Mouse (Mus musculus): ENCODE measurements around the gene Pik3c2g. TPM values are rescaled to one million over a fixed set of nuclear protein-coding genes. Genes with fewer than 3 reads are reported as not detected.

Pik3c2g gene
- polyA plus RNA-seq, 1 experiment from 2014 or later = 0.09 TPM

DNA sequence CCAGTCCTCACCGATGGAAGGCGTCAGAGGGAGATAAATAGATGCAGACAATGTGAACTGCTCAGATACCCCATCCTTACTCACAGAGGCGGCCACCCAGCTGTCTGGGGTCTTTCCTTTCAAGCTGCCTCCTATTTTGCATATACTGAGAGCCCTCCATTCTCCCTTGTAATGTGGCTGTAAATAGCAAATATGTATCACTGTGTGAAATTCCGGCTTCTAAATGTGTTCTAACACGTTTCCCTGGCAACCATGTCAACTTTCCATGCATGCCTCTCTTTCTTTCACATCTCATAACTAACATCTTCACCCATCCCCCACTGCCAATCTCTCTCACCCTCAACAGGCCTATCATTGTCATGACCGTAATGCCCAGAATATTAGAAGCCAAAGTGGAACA lies 379.7 kb downstream of the Pik3c2g start:
- no peaks in the 10 kb centered on the region for H3K9me3 ChIP-seq (replicated peaks)
- H3K4me3 ChIP-seq = no peak overlapping the region
- no peak overlapping the region for H3K4me2 ChIP-seq
- peak; percentile 84 for ATAC-seq
- H3K4me1 ChIP-seq = 0 out of 2 replicates have a peak, but pooled peaks cover 11% of the 10 kb centered on the region
- WGBS = 41% methylated on average over 6 of the region's 6 CpGs
- H3K27ac ChIP-seq = no peak overlapping the region
- H3K27me3 ChIP-seq = no peaks in the 10 kb centered on the region
- H3K9ac ChIP-seq = no peak overlapping the region
- H3K36me3 ChIP-seq (ENCODE audit: poor library complexity, severe bottlenecking) = no peaks in the 10 kb centered on the region

DNA sequence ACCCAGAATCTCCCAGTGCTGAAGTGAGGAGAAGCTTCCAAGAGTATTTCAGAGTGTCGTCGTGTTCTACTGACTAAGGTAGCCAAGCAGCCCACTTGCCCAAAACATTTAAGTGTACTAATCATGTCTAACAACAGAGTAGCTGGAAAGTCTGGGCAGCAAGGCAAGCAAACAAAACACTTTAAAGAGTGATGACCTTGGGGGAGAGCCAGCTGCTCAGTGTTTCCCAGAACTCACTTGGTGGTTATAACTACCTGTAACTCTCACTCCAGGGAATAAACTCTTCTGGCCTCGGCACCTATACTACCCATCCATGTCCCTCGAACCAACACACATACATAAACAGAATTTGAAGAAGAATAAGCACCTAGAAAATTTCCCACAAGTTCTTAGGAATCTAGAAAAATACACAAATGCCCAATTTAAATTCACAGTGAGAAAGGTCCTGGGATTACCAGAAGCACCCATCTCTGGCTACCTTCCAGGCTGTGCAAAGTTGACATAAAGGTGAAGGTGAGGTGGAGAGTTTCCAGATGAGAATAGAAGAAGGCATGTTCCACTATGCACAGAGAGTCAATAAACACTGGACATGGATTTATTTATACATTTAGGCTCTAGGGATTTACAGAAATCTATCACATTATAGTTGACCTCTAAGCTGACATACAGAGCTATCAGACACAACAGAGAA lies 384.7 kb downstream of the Pik3c2g start:
- no peak for ATAC-seq
- H3K27ac ChIP-seq = no peak overlapping the region
- no peak overlapping the region for H3K4me3 ChIP-seq
- H3K4me1 ChIP-seq = 0 out of 2 replicates have a peak, but pooled peaks cover 2% of the 10 kb centered on the region
- H3K27me3 ChIP-seq = no peaks in the 10 kb centered on the region
- no peak overlapping the region for H3K4me2 ChIP-seq
- no peaks in the 10 kb centered on the region for H3K9me3 ChIP-seq (replicated peaks)
- H3K9ac ChIP-seq = no peak overlapping the region
- WGBS = 86% methylated on average over 4 of the region's 4 CpGs
- H3K36me3 ChIP-seq (ENCODE audit: poor library complexity, severe bottlenecking) = no peaks in the 10 kb centered on the region

DNA sequence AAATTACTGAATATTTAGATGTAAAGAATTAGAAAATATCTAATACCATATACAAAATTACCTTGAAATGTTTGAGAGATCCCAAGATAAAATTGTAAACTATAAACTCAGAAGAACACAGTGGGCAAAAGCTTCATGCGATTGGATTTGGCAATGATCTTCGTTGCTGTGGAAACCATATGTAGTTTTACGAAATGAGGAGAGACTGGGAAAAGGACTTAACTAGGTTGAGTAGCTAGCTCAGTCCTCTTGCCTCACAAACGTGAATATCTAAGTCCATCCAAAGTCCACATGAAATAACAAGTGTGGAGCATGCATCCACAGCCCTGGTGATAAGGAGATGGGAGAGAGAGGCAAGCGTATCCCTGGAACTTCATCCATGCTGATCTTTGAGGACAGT lies 387.6 kb downstream of the Pik3c2g start:
- 87% methylated on average over 5 of the region's 5 CpGs for WGBS

DNA sequence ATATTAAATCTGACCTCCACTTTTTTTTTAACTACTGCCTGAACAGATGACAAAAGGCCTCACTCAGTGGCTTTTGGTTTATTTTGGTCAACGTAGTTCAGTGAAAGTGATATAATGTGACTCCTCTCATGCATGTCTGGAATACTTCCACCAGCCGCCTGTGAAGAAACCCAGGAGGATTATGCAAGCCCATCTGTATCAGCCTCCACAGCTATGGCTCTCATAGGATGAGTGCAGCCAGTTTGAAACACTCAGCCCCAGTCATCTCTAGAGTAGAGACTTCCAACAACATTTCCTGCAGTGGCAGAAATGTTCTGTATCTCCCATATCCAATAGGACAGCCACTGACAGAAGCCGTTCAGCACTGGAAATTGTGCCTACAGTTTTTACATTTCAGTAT lies 391.1 kb downstream of the Pik3c2g start:
- H3K36me3 ChIP-seq (ENCODE audit: poor library complexity, severe bottlenecking) = no peaks in the 10 kb centered on the region
- WGBS = 66% methylated on average over 3 of the region's 3 CpGs
- H3K9me3 ChIP-seq (replicated peaks) = no peaks in the 10 kb centered on the region
- no peaks in the 10 kb centered on the region for H3K4me1 ChIP-seq
- H3K4me3 ChIP-seq = no peak overlapping the region
- H3K27me3 ChIP-seq = no peaks in the 10 kb centered on the region
- ATAC-seq = no peak
- no peak overlapping the region for H3K4me2 ChIP-seq
- H3K27ac ChIP-seq = no peak overlapping the region
- H3K9ac ChIP-seq = no peak overlapping the region

More for the DNA sequence above, 387.6 kb downstream of the Pik3c2g start:
- Histone ChIP-seq H3K4me2 (no peak overlapping the region), H3K27me3 (no peaks in the 10 kb centered on the region), H3K9ac (no peak overlapping the region), H3K4me3 (no peak overlapping the region), H3K27ac (no peak overlapping the region), H3K4me1 (no peaks in the 10 kb centered on the region), H3K9me3 (replicated peaks) (no peaks in the 10 kb centered on the region), H3K36me3 (ENCODE audit: poor library complexity, severe bottlenecking) (no peaks in the 10 kb centered on the region)
- no peak for ATAC-seq

DNA sequence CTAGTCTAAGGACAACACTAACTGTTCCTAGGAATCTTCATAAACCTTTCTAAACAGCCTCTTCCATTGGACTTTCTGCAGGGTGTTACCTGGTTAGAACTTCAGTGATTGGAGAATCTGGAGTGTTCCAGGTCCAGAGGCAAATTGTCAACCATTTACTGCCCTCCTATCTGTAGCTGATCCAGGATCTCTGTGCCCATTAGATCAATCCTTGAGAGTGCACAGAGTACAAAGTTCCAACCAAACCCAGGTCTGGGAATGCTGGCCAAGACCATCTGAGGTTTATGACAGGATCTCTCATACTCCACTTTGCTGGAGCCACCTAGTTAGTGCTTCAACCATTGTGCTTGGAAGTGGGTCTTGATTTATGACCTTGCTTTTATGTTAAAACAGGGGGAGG lies 394.0 kb downstream of the Pik3c2g start:
- Histone ChIP-seq H3K9ac (no peak overlapping the region), H3K27ac (no peak overlapping the region), H3K4me3 (no peak overlapping the region), H3K4me1 (no peaks in the 10 kb centered on the region), H3K9me3 (replicated peaks) (no peaks in the 10 kb centered on the region), H3K4me2 (no peak overlapping the region), H3K27me3 (no peaks in the 10 kb centered on the region), H3K36me3 (ENCODE audit: poor library complexity, severe bottlenecking) (no peaks in the 10 kb centered on the region)
- ATAC-seq = no peak

DNA sequence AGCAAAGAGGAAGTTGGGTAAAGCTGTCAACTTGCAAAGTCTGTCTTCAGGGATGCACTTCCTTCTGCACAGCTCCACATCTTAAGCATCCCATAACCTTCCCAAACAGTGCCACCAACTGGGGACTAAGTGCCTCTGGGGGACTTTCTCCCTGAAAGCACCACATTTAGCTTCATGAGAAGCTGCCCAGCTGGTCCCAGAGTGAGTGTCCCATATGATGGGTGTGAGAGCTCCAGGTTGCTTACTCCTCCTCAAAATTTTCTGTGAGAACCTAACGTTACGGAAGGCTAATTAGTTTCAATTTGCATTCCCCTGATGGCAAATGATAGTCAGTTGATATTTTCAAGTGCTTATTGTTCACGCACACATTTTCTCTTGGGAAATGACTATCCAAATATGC lies 397.0 kb downstream of the Pik3c2g start:
- no peak overlapping the region for H3K9ac ChIP-seq

DNA sequence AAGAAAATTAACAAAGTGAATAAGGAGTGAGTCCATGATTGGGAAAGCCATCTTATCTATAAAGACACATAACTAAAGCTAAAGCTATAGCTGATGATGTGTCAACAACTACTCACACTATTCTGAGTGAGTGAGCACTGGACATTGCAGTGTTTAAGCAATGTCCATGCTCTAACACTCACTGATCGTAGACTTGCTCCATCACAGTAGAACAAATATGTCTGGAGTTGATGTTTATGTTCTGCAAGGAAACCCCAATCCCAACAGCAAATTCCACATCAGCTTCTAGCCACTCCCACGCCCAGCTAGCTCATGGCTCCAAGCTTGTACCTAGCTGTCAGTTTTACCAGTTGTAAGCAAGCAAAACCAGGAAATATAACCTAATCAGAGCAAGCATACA lies 399.5 kb downstream of the Pik3c2g start:
- Histone ChIP-seq H3K9ac (no peak overlapping the region), H3K27ac (no peak overlapping the region), H3K4me2 (no peak overlapping the region), H3K36me3 (ENCODE audit: poor library complexity, severe bottlenecking) (no peaks in the 10 kb centered on the region), H3K27me3 (no peaks in the 10 kb centered on the region), H3K4me1 (0 out of 2 replicates have a peak, but pooled peaks cover 8% of the 10 kb centered on the region), H3K4me3 (no peak overlapping the region), H3K9me3 (replicated peaks) (no peaks in the 10 kb centered on the region)
- ATAC-seq = no peak
- WGBS = 93% methylated on average over 2 of the region's 2 CpGs

More for the DNA sequence above, 397.0 kb downstream of the Pik3c2g start:
- H3K27ac ChIP-seq = no peak overlapping the region
- no peak for ATAC-seq
- no peaks in the 10 kb centered on the region for H3K9me3 ChIP-seq (replicated peaks)
- H3K4me1 ChIP-seq = 0 out of 2 replicates have a peak, but pooled peaks cover 8% of the 10 kb centered on the region
- no peak overlapping the region for H3K4me3 ChIP-seq
- WGBS = 89% methylated on average over 3 of the region's 3 CpGs
- no peaks in the 10 kb centered on the region for H3K27me3 ChIP-seq
- no peaks in the 10 kb centered on the region for H3K36me3 ChIP-seq (ENCODE audit: poor library complexity, severe bottlenecking)
- no peak overlapping the region for H3K4me2 ChIP-seq

DNA sequence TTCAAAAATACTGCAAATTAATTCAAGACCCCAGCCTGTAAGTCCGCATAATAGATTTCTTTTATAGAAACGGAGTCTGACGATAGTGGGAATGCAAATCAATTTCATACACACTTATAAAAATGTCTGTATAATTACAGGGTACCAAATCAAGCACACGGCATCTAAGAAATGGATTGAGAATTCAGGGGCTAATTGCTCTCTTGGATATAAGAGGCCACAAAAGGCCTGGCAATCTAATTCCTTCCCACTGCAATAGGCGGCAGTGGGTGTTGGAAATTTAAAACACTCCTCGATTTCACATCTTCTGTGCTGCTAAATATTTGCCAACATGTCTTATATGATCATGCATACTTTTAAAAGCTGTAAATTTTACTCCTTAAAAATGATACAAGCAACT lies 402.1 kb downstream of the Pik3c2g start:
- H3K4me2 ChIP-seq = no peak overlapping the region
- H3K36me3 ChIP-seq (ENCODE audit: poor library complexity, severe bottlenecking) = no peaks in the 10 kb centered on the region
- WGBS = 60% methylated on average over 6 of the region's 6 CpGs
- H3K27me3 ChIP-seq = no peaks in the 10 kb centered on the region
- H3K9ac ChIP-seq = no peak overlapping the region
- no peaks in the 10 kb centered on the region for H3K9me3 ChIP-seq (replicated peaks)
- 0 out of 2 replicates have a peak, but pooled peaks have one; percentile 50 for ATAC-seq
- H3K4me3 ChIP-seq = no peak overlapping the region
- 0 out of 2 replicates have a peak overlapping the region, but pooled peaks have one; percentile 25 for H3K27ac ChIP-seq
- H3K4me1 ChIP-seq = 0 out of 2 replicates have a peak, but pooled peaks cover 8% of the 10 kb centered on the region

DNA sequence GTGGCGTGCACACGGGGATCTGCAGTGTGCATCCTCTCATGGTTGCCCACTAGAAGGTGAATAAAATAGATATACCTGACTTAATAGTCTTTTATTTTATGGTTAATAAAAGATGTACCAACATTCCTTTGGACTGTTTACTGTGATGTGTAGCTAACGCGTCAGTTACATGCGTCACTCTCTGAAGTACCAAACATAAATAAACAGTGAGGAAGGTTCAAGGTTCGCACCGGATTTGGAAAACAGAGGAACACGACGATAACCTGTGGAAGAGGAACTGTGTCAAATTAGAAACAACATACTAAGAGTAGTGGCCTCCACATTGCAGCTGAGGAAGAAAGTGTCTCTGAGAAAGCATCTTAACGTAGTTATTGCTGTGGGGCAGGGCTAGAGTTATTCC lies 402.6 kb downstream of the Pik3c2g start:
- Histone ChIP-seq H3K9ac (no peak overlapping the region), H3K36me3 (ENCODE audit: poor library complexity, severe bottlenecking) (no peaks in the 10 kb centered on the region), H3K4me2 (no peak overlapping the region), H3K4me1 (0 out of 2 replicates have a peak, but pooled peaks cover 8% of the 10 kb centered on the region), H3K9me3 (replicated peaks) (no peaks in the 10 kb centered on the region), H3K4me3 (no peak overlapping the region), H3K27me3 (no peaks in the 10 kb centered on the region), H3K27ac (0 out of 2 replicates have a peak overlapping the region, but pooled peaks have one; percentile 25)
- WGBS = 92% methylated on average over 10 of the region's 10 CpGs
- ATAC-seq = no peak

DNA sequence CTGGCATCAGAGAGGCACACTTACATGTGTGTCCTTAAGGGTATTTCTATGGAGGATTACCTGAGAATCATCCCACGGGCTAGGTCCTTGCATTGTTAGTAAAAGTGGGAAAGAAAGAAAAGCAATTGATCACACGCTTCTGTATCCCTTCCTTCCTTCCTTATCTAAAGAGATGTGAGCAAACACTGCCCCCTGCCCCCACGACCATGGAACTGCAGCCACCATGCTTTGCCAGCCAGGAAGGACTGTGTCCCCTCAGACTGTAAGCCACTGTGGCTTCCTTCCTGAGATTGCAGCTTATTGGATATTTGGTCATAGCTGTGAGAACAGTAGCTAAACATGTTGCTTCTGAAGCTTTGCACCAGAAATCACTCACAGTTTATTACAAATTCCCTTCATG lies 418.2 kb downstream of the Pik3c2g start:
- 80% methylated on average over 3 of the region's 3 CpGs for WGBS
- H3K27ac ChIP-seq = no peak overlapping the region

More for the DNA sequence above, 418.2 kb downstream of the Pik3c2g start:
- H3K36me3 ChIP-seq (ENCODE audit: poor library complexity, severe bottlenecking) = no peaks in the 10 kb centered on the region
- H3K9ac ChIP-seq = no peak overlapping the region
- no peaks in the 10 kb centered on the region for H3K4me1 ChIP-seq
- H3K4me3 ChIP-seq = no peak overlapping the region
- no peak overlapping the region for H3K4me2 ChIP-seq
- no peak for ATAC-seq
- peaks cover 5% of the 10 kb centered on the region for H3K9me3 ChIP-seq (replicated peaks)
- H3K27me3 ChIP-seq = no peaks in the 10 kb centered on the region

Data from forebrain, embryonic 13.5 days (tissue).